Mouse (Mus musculus) forebrain, embryonic 16.5 days (tissue): ENCODE results near the gene Robo2. TPM values are rescaled to one million over a fixed set of nuclear protein-coding genes. Genes with fewer than 3 reads are reported as not detected.

Source experiments
- ATAC-seq: fragments of 200-750 bp; cut with Nextera tagmentation; 2 replicates; pipeline ENCODE4 v1.8.0; 2017; ENCODE audit warnings: mild to moderate bottlenecking, moderate library complexity
- H3K27ac ChIP-seq: fragments of 300-500 bp; sonication (generic); 2 replicates; pipeline ENCODE4 v1.5.1; 2014; ENCODE audit warnings: low read length, control low read depth
- H3K27me3 ChIP-seq: fragments of 300-500 bp; sonication (generic); replicated peaks from 2 replicates; pipeline ENCODE4 v1.6.1; 2014; ENCODE audit warnings: low read length; ENCODE audit not compliant: control insufficient read depth, insufficient read depth
- H3K36me3 ChIP-seq: fragments of 300-500 bp; sonication (generic); 2 replicates; pipeline ENCODE4 v1.6.1; 2014; ENCODE audit not compliant: control insufficient read depth, insufficient read depth
- H3K4me1 ChIP-seq: fragments of 300-500 bp; sonication (generic); replicated peaks from 2 replicates; pipeline ENCODE4 v1.6.1; 2014; ENCODE audit warnings: low read length; ENCODE audit not compliant: control insufficient read depth, insufficient read depth
- H3K4me2 ChIP-seq: fragments of 300-500 bp; sonication (generic); 2 replicates; pipeline ENCODE4 v1.6.1; 2014; ENCODE audit warnings: mild to moderate bottlenecking, low read length, control low read depth
- H3K4me3 ChIP-seq: fragments of 300-500 bp; sonication (generic); replicated peaks from 2 replicates; pipeline ENCODE4 v1.5.1; 2014; ENCODE audit warnings: mild to moderate bottlenecking, low read length, control low read depth
- H3K9ac ChIP-seq: fragments of 300-500 bp; sonication (generic); replicated peaks from 2 replicates; pipeline ENCODE4 v1.6.1; 2014; ENCODE audit warnings: low read depth, low read length, control low read depth
- H3K9me3 ChIP-seq: fragments of 300-500 bp; sonication (generic); 2 replicates; pipeline ENCODE4 v1.6.1; 2016; ENCODE audit warnings: low read length; ENCODE audit not compliant: control insufficient read depth
- WGBS: fragments of 180-500 bp; shearing (Covaris S2); extraction: QIAGEN DNeasy Blood & Tissue Kit; methylation state at CpG from one replicate; pipeline ENCODE4 v1.1.7; 2014; 5-methylcytosine and 5-hydroxymethylcytosine counted together
- microRNA counts: library from miRNA; unstranded; fragments of <30 nt; microRNA quantifications from one replicate; lab custom pipeline; 2016
- microRNA-seq: library from miRNA; unstranded; fragments of <30 nt; microRNA quantifications from one replicate; pipeline ENCODE4, GENCODE M21; 2017
- polyA plus RNA-seq: library from polyadenylated mRNA; unstranded; fragments of >200 nt; fragmentation: Nextera tagmentation; extraction: Ambion mirVana; gene quantifications from 2 replicates; pipeline ENCODE4 v1.2.1, GENCODE M21; 2015

The Robo2 gene
- polyA plus RNA-seq, 1 experiment from 2014 or later: 132 TPM

GRCm38 (mm10) chr16:73864625-73865024, 547.0 kb downstream of the Robo2 start:
- no peaks in the 10 kb centered on the region for H3K36me3 ChIP-seq
- peak; percentile 53; the same call in 1 of the 2 replicates for ATAC-seq
- H3K4me2 ChIP-seq: no peak overlapping the region
- 19% methylated on average over 9 of the region's 9 CpGs for WGBS
- H3K4me1 ChIP-seq: peaks cover 13% of the 10 kb centered on the region
- H3K9me3 ChIP-seq: no peaks in the 10 kb centered on the region
- H3K9ac ChIP-seq: no peak overlapping the region
- no peak overlapping the region for H3K4me3 ChIP-seq
- peak overlapping the region; percentile 28; the same call in 1 of the 2 replicates for H3K27ac ChIP-seq
- no peaks in the 10 kb centered on the region for H3K27me3 ChIP-seq

GRCm38 (mm10) chr16:73863748-73864147, 547.9 kb downstream of the Robo2 start:
- Histone ChIP-seq H3K27me3 (no peaks in the 10 kb centered on the region), H3K4me2 (no peak overlapping the region), H3K4me3 (no peak overlapping the region), H3K4me1 (peaks cover 13% of the 10 kb centered on the region), H3K9ac (no peak overlapping the region), H3K9me3 (no peaks in the 10 kb centered on the region), H3K27ac (peak overlapping the region; percentile 44), H3K36me3 (no peaks in the 10 kb centered on the region)
- WGBS: 0% methylated on average over 3 of the region's 3 CpGs
- peak; percentile 73; the same call in 1 of the 2 replicates for ATAC-seq

- H3K36me3 ChIP-seq: no peaks in the 10 kb centered on the region
- no peaks in the 10 kb centered on the region for H3K27me3 ChIP-seq
- 46% methylated on average over 2 of the region's 2 CpGs for WGBS
- H3K27ac ChIP-seq: no peak overlapping the region
- no peak overlapping the region for H3K4me2 ChIP-seq
- no peaks in the 10 kb centered on the region for H3K9me3 ChIP-seq
- ATAC-seq: peak; percentile 62
- peaks cover 3% of the 10 kb centered on the region for H3K4me1 ChIP-seq
- no peak overlapping the region for H3K4me3 ChIP-seq
- no peak overlapping the region for H3K9ac ChIP-seq
Observed at GRCm38 (mm10) chr16:73858717-73859116, 552.9 kb downstream of the Robo2 start.

GRCm38 (mm10) chr16:73855821-73856220, 555.8 kb downstream of the Robo2 start:
- no peak overlapping the region for H3K27ac ChIP-seq
- no peaks in the 10 kb centered on the region for H3K4me1 ChIP-seq
- H3K27me3 ChIP-seq: no peaks in the 10 kb centered on the region
- WGBS: 88% methylated on average over 3 of the region's 3 CpGs
- H3K4me3 ChIP-seq: no peak overlapping the region
- no peak overlapping the region for H3K4me2 ChIP-seq
- no peaks in the 10 kb centered on the region for H3K9me3 ChIP-seq
- no peak for ATAC-seq
- no peak overlapping the region for H3K9ac ChIP-seq
- H3K36me3 ChIP-seq: no peaks in the 10 kb centered on the region

MicroRNA genes within 50 kb of the gene (microRNA counts, 519-probe panel; counts per million panel counts)
- 1,639 counts per million, percentile 16 among the panel's probes with 10 or more counts for microRNA mmu-miR-691 (lab: Ali Mortazavi, UCI)

Small RNAs within 50 kb of the gene (microRNA-seq; reads per million reads assigned to microRNA genes)
- gene Gm24272 (not detected), gene Mir691 (not detected)
